Mouse (Mus musculus) hindbrain, embryonic 10.5 days (tissue): ENCODE measurements around the gene Zfp442. TPM values are rescaled to one million over a fixed set of nuclear protein-coding genes. Genes with fewer than 3 reads are reported as not detected.

Source experiments
- polyA plus RNA-seq: library from polyadenylated mRNA; unstranded; fragments of >200 nt; fragmentation: Nextera tagmentation; extraction: Ambion mirVana; gene quantifications from 2 replicates; pipeline ENCODE4 v1.2.1, GENCODE M21; 2016

Gene Zfp442
- polyA plus RNA-seq, 1 experiment from 2014 or later = 6.1 TPM

Other genes with a start within 250 kb of the Zfp442 start
- gene Zfp937, start 233.4 kb downstream of the Zfp442 start, polyA plus RNA-seq = 8.5 and 11.0 TPM in 2 replicates
- gene Gm21994, start 195.9 kb downstream of the Zfp442 start, polyA plus RNA-seq = 2.1 and 3.2 TPM in 2 replicates
- gene Gm14124, start 194.0 kb downstream of the Zfp442 start, polyA plus RNA-seq = not detected in 2 replicates
- gene Gm10130, start 127.8 kb downstream of the Zfp442 start, polyA plus RNA-seq = 1.4 and 2.5 TPM in 2 replicates
- gene 3300002I08Rik, start 88.7 kb downstream of the Zfp442 start, polyA plus RNA-seq = 8.7 and 9.7 TPM in 2 replicates
- 0.07 TPM in 1 of 2 replicates, not detected in the other for gene Zfp345, start 33.6 kb upstream of the Zfp442 start, polyA plus RNA-seq
- gene Cst7, start 118.9 kb upstream of the Zfp442 start, polyA plus RNA-seq = 0.22 and 0.26 TPM in 2 replicates
- 32.2 and 39.1 TPM in 2 replicates for gene Apmap, start 157.1 kb upstream of the Zfp442 start, polyA plus RNA-seq
- 16.2 and 34.1 TPM in 2 replicates for gene Acss1, start 217.0 kb upstream of the Zfp442 start, polyA plus RNA-seq
- gene Vsx1, start 237.9 kb upstream of the Zfp442 start, polyA plus RNA-seq = 1.0 TPM in 2 replicates